Mouse (Mus musculus): Measurements from ENCODE around the gene Tmem51.

- TF ChIP-seq CTCF (IDR thresholded peaks at IDR 0.05; ENCODE audit: low read depth) (no peak), EP300 (optimal IDR thresholded peaks at IDR 0.05) (no peak)
Measured at GRCm38 (mm10) chr4:142082703-142083102, 1.4 kb downstream of the Tmem51 start.

Data from stomach, postnatal 0 days (tissue).